Mouse (Mus musculus): ENCODE results near the gene Ush1c.

Ush1c gene

GRCm38 (mm10) chr7:46204775-46205174, 33.5 kb downstream of the Ush1c start:
- DNase-seq (ENCODE audit: low read depth, low spot score) = no peak

- peak; percentile 16 for DNase-seq (ENCODE audit: low read depth, low spot score)
Measured at GRCm38 (mm10) chr7:46204046-46204471, 34.2 kb downstream of the Ush1c start.

GRCm38 (mm10) chr7:46201649-46202048, 36.7 kb downstream of the Ush1c start:
- peak; percentile 54 for DNase-seq (ENCODE audit: low read depth, low spot score)

GRCm38 (mm10) chr7:46200021-46200420, 38.3 kb downstream of the Ush1c start:
- no peak for DNase-seq (ENCODE audit: low read depth, low spot score)

GRCm38 (mm10) chr7:46195356-46195755, 42.9 kb downstream of the Ush1c start:
- DNase-seq (ENCODE audit: low read depth, low spot score) = no peak

GRCm38 (mm10) chr7:46184232-46184631, 54.1 kb downstream of the Ush1c start:
- no peak for DNase-seq (ENCODE audit: low read depth, low spot score)

GRCm38 (mm10) chr7:46181590-46181989, 56.7 kb downstream of the Ush1c start:
- DNase-seq (ENCODE audit: low read depth, low spot score) = peak; percentile 54

- peak; percentile 48 for DNase-seq (ENCODE audit: low read depth, low spot score)
Measured at GRCm38 (mm10) chr7:46179431-46180275, 58.6 kb downstream of the Ush1c start, which contains the start of gene Abcc8. Gene Abcc8, minus strand, starts transcription at chr7:46180033.

- peak; percentile 31 for DNase-seq (ENCODE audit: low read depth, low spot score)
Measured at GRCm38 (mm10) chr7:46168980-46169379, 69.3 kb downstream of the Ush1c start.

GRCm38 (mm10) chr7:46168402-46168801, 69.9 kb downstream of the Ush1c start:
- no peak for DNase-seq (ENCODE audit: low read depth, low spot score)

GRCm38 (mm10) chr7:46167901-46168300, 70.4 kb downstream of the Ush1c start:
- no peak for DNase-seq (ENCODE audit: low read depth, low spot score)

- DNase-seq (ENCODE audit: low read depth, low spot score) = no peak
Measured at GRCm38 (mm10) chr7:46165876-46166275, 72.4 kb downstream of the Ush1c start.

GRCm38 (mm10) chr7:46162731-46163130, 75.6 kb downstream of the Ush1c start:
- no peak for DNase-seq (ENCODE audit: low read depth, low spot score)

- no peak for DNase-seq (ENCODE audit: low read depth, low spot score)
Measured at GRCm38 (mm10) chr7:46162132-46162727, 76.1 kb downstream of the Ush1c start.

GRCm38 (mm10) chr7:46161615-46162014, 76.7 kb downstream of the Ush1c start:
- DNase-seq (ENCODE audit: low read depth, low spot score) = no peak

GRCm38 (mm10) chr7:46157746-46158145, 80.6 kb downstream of the Ush1c start:
- no peak for DNase-seq (ENCODE audit: low read depth, low spot score)

- DNase-seq (ENCODE audit: low read depth, low spot score) = no peak
Measured at GRCm38 (mm10) chr7:46154498-46155488, 83.5 kb downstream of the Ush1c start.

- DNase-seq (ENCODE audit: low read depth, low spot score) = no peak
Measured at GRCm38 (mm10) chr7:46152819-46153351, 85.4 kb downstream of the Ush1c start.

GRCm38 (mm10) chr7:46147417-46147816, 90.9 kb downstream of the Ush1c start:
- DNase-seq (ENCODE audit: low read depth, low spot score) = no peak

- DNase-seq (ENCODE audit: low read depth, low spot score) = no peak
Measured at GRCm38 (mm10) chr7:46146675-46147308, 91.5 kb downstream of the Ush1c start.
